Mouse (Mus musculus): ENCODE measurements around the gene Slc13a4.

DNA sequence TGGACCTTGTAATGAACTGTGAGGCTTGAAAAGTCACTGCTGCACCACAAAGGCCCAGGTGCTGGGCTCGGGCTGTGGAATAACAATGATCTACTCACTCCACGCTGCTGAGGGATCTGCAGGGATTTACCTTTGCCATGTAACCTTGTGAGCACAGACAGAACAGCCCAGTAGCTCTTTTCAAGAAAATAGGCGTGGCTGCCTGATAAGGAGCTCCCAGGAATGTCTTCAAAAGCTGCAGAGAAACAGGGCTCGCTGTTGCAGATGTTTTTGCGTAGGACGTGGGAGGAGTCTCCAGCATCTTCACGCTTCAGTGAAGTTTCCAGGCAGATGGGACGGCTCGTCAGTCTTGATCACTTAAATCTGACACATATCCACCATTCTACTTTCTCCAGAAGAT lies 63.9 kb downstream of the Slc13a4 start:
- TF ChIP-seq CTCF (IDR thresholded peaks at IDR 0.05) (no peak), POLR2A (IDR thresholded peaks at IDR 0.05; ENCODE audit: insufficient read depth, low read depth, low read length) (no peak), EP300 (IDR thresholded peaks at IDR 0.05; ENCODE audit: insufficient read depth, low read depth, low read length) (no peak)
